Mouse (Mus musculus) E14TG2a.4 (cell line): Measurements from ENCODE around the gene Apeh.

Source experiments
- H3K27me3 ChIP-seq: 2 replicates; pipeline ENCODE4 v1.6.1; 2014; ENCODE audit warnings: low read length, control low read depth; ENCODE audit not compliant: insufficient read depth
- H3K36me3 ChIP-seq: 2 replicates; pipeline ENCODE4 v1.6.1; 2014; ENCODE audit warnings: low read length, control low read depth; ENCODE audit not compliant: insufficient read depth
- H3K4me1 ChIP-seq: replicated peaks from 2 replicates; pipeline ENCODE4 v1.6.1; 2014; ENCODE audit warnings: low read depth, low read length, control low read depth
- H3K4me3 ChIP-seq: replicated peaks from 2 replicates; pipeline ENCODE4 v1.5.1; 2014; ENCODE audit warnings: mild to moderate bottlenecking, low read length
- H3K9me3 ChIP-seq: 2 replicates; pipeline ENCODE4 v1.6.1; 2014; ENCODE audit warnings: low read length, control low read depth
- CTCF ChIP-seq: conservative IDR thresholded peaks from 2 replicates; pipeline ENCODE4 v1.5.1; 2014; ENCODE audit warnings: low read length
- NANOG ChIP-seq: IDR thresholded peaks from 2 replicates; pipeline ENCODE4 v1.6.1; 2014; ENCODE audit warnings: borderline replicate concordance, low read length, mixed read lengths
- POU5F1 ChIP-seq: IDR thresholded peaks from 2 replicates; pipeline ENCODE4 v1.6.1; 2014; ENCODE audit warnings: low read length, borderline replicate concordance

Gene Apeh

GRCm38 (mm10) chr9:108123916-108124315 is 29.5 kb upstream of the Apeh start:
- Histone ChIP-seq H3K27me3 (peaks cover 16% of the 10 kb centered on the region), H3K36me3 (no peaks in the 10 kb centered on the region), H3K4me3 (no peak overlapping the region), H3K4me1 (peaks cover 9% of the 10 kb centered on the region), H3K9me3 (no peaks in the 10 kb centered on the region)
- TF ChIP-seq CTCF (no peak), POU5F1 (no peak), NANOG (no peak)

GRCm38 (mm10) chr9:108121170-108121969 is 27.0 kb upstream of the Apeh start:
- no peak for TF ChIP-seq POU5F1
- no peak for TF ChIP-seq NANOG
- TF ChIP-seq CTCF, result no peak
- Histone ChIP-seq H3K4me3 (no peak overlapping the region), H3K4me1 (peaks cover 5% of the 10 kb centered on the region), H3K27me3 (peaks cover 25% of the 10 kb centered on the region), H3K36me3 (no peaks in the 10 kb centered on the region), H3K9me3 (no peaks in the 10 kb centered on the region)

- no peak overlapping the region for H3K4me3 ChIP-seq
- H3K9me3 ChIP-seq, result no peaks in the 10 kb centered on the region
- H3K4me1 ChIP-seq, result peaks cover 5% of the 10 kb centered on the region
- no peak for TF ChIP-seq NANOG
- TF ChIP-seq POU5F1, result no peak
- no peak for TF ChIP-seq CTCF
- no peaks in the 10 kb centered on the region for H3K36me3 ChIP-seq
- peaks cover 32% of the 10 kb centered on the region for H3K27me3 ChIP-seq
Measured at GRCm38 (mm10) chr9:108120671-108121070, 26.3 kb upstream of the Apeh start.

GRCm38 (mm10) chr9:108119891-108120411 is 25.5 kb upstream of the Apeh start:
- no peak overlapping the region for H3K4me3 ChIP-seq
- no peaks in the 10 kb centered on the region for H3K9me3 ChIP-seq
- no peaks in the 10 kb centered on the region for H3K36me3 ChIP-seq
- peaks cover 40% of the 10 kb centered on the region for H3K27me3 ChIP-seq
- H3K4me1 ChIP-seq, result peaks cover 13% of the 10 kb centered on the region
- no peak for TF ChIP-seq CTCF
- TF ChIP-seq NANOG, result no peak
- no peak for TF ChIP-seq POU5F1

GRCm38 (mm10) chr9:108117143-108117542 is 22.7 kb upstream of the Apeh start:
- peaks cover 68% of the 10 kb centered on the region for H3K27me3 ChIP-seq
- H3K9me3 ChIP-seq, result no peaks in the 10 kb centered on the region
- TF ChIP-seq CTCF (no peak), POU5F1 (no peak), NANOG (no peak)
- no peak overlapping the region for H3K4me3 ChIP-seq
- no peaks in the 10 kb centered on the region for H3K36me3 ChIP-seq
- H3K4me1 ChIP-seq, result peaks cover 28% of the 10 kb centered on the region

GRCm38 (mm10) chr9:108115290-108116077 is 21.1 kb upstream of the Apeh start:
- TF ChIP-seq POU5F1 (no peak), CTCF (no peak), NANOG (no peak)
- H3K27me3 ChIP-seq, result peaks cover 80% of the 10 kb centered on the region
- H3K36me3 ChIP-seq, result no peaks in the 10 kb centered on the region

GRCm38 (mm10) chr9:108112719-108113340 is 18.4 kb upstream of the Apeh start:
- Histone ChIP-seq H3K36me3 (no peaks in the 10 kb centered on the region), H3K27me3 (peaks cover 97% of the 10 kb centered on the region), H3K4me3 (no peak overlapping the region), H3K4me1 (peaks cover 56% of the 10 kb centered on the region), H3K9me3 (no peaks in the 10 kb centered on the region)
- TF ChIP-seq NANOG, result no peak
- TF ChIP-seq CTCF, result no peak
- no peak for TF ChIP-seq POU5F1

More at GRCm38 (mm10) chr9:108115290-108116077, 21.1 kb upstream of the Apeh start:
- H3K4me3 ChIP-seq, result peak overlapping the region; percentile 68
- no peaks in the 10 kb centered on the region for H3K9me3 ChIP-seq
- peaks cover 43% of the 10 kb centered on the region for H3K4me1 ChIP-seq
